Mouse (Mus musculus): ENCODE measurements around the gene Idh1. TPM values are rescaled to one million over a fixed set of nuclear protein-coding genes. Genes with fewer than 3 reads are reported as not detected.

Gene Idh1
- polyA plus RNA-seq, 1 experiment from 2014 or later, result 121 TPM

- no peaks in the 10 kb centered on the region for H3K9me3 ChIP-seq (ENCODE audit: low read length)
- 0% methylated on average over 6 of the region's 6 CpGs for WGBS (ENCODE audit: insufficient replicate concordance)
- TF ChIP-seq EP300 (IDR thresholded peaks at IDR 0.05; ENCODE audit: low read depth) (no peak), CTCF (IDR thresholded peaks at IDR 0.05; ENCODE audit: low read depth) (no peak)
- DNase-seq (no peak), ATAC-seq (no peak)
- peak overlapping the region; percentile 93 for H3K27ac ChIP-seq (ENCODE audit: low read depth)
- H3K27me3 ChIP-seq (ENCODE audit: insufficient read depth, low read length), result no peaks in the 10 kb centered on the region
- peaks cover 14% of the 10 kb centered on the region for H3K4me1 ChIP-seq (ENCODE audit: insufficient read depth)
- H3K4me2 ChIP-seq (ENCODE audit: low read depth, low read length), result peak overlapping the region; percentile 97
- peaks cover 1% of the 10 kb centered on the region for H3K36me3 ChIP-seq (replicated peaks; ENCODE audit: insufficient read depth, low read length)
- peak overlapping the region; percentile 92 for H3K9ac ChIP-seq (replicated peaks)
- peak overlapping the region; percentile 94 for H3K4me3 ChIP-seq (ENCODE audit: low read depth, low read length)
These were observed 752 bp upstream of the Idh1 start for GRCm38 (mm10) chr1:65187074-65187430.

- 24% methylated on average over 12 of the region's 12 CpGs for WGBS (ENCODE audit: insufficient replicate concordance)
- peak overlapping the region; percentile 94 for H3K4me3 ChIP-seq (ENCODE audit: low read depth, low read length)
These were observed 635 bp downstream of the Idh1 start for GRCm38 (mm10) chr1:65185524-65186205.

GRCm38 (mm10) chr1:65185011-65185410 is 1.3 kb downstream of the Idh1 start:
- WGBS (ENCODE audit: insufficient replicate concordance), result 86% methylated on average over 8 of the region's 8 CpGs
- no peak overlapping the region for H3K27ac ChIP-seq (ENCODE audit: low read depth)
- no peak overlapping the region for H3K9ac ChIP-seq (replicated peaks)
- ATAC-seq (no peak), DNase-seq (no peak)
- no peak for TF ChIP-seq EP300 (IDR thresholded peaks at IDR 0.05; ENCODE audit: low read depth)
- TF ChIP-seq CTCF (IDR thresholded peaks at IDR 0.05; ENCODE audit: low read depth), result no peak
- H3K36me3 ChIP-seq (replicated peaks; ENCODE audit: insufficient read depth, low read length), result no peaks in the 10 kb centered on the region
- H3K4me3 ChIP-seq (ENCODE audit: low read depth, low read length), result no peak overlapping the region
- no peak overlapping the region for H3K4me2 ChIP-seq (ENCODE audit: low read depth, low read length)
- H3K27me3 ChIP-seq (ENCODE audit: insufficient read depth, low read length), result no peaks in the 10 kb centered on the region
- H3K4me1 ChIP-seq (ENCODE audit: insufficient read depth), result peaks cover 14% of the 10 kb centered on the region
- no peaks in the 10 kb centered on the region for H3K9me3 ChIP-seq (ENCODE audit: low read length)

More at GRCm38 (mm10) chr1:65185524-65186205, 635 bp downstream of the Idh1 start:
- H3K27me3 ChIP-seq (ENCODE audit: insufficient read depth, low read length), result no peaks in the 10 kb centered on the region
- H3K9ac ChIP-seq (replicated peaks), result peak overlapping the region; percentile 44
- H3K9me3 ChIP-seq (ENCODE audit: low read length), result no peaks in the 10 kb centered on the region
- H3K27ac ChIP-seq (ENCODE audit: low read depth), result peak overlapping the region; percentile 62
- H3K4me1 ChIP-seq (ENCODE audit: insufficient read depth), result peaks cover 14% of the 10 kb centered on the region
- DNase-seq (no peak), ATAC-seq (no peak)
- peak overlapping the region; percentile 97 for H3K4me2 ChIP-seq (ENCODE audit: low read depth, low read length)
- TF ChIP-seq CTCF (IDR thresholded peaks at IDR 0.05; ENCODE audit: low read depth) (peak; percentile 61), EP300 (IDR thresholded peaks at IDR 0.05; ENCODE audit: low read depth) (no peak)
- no peaks in the 10 kb centered on the region for H3K36me3 ChIP-seq (replicated peaks; ENCODE audit: insufficient read depth, low read length)

DNA sequence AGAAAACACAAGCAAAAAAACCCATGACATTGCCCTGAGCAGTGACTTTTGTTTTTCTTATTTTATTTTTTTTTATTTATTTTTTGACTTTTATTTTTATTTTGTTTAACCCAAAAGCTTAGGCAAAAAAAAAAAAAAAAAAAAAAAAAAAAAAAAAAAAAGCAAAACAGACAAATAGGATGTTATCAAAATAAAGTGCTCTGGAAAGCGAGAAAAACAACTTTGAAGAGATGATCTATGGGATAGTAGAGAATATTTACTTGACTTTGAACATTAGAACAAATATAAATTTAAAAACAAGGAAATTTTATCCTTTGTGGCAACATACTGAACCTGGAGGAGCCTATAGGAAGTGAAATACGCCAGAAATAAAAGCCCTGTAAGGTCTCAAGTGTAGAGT is 2.3 kb downstream of the Idh1 start:
- Histone ChIP-seq H3K36me3 (replicated peaks; ENCODE audit: insufficient read depth, low read length) (no peaks in the 10 kb centered on the region), H3K4me1 (ENCODE audit: insufficient read depth) (peaks cover 12% of the 10 kb centered on the region), H3K9me3 (ENCODE audit: low read length) (no peaks in the 10 kb centered on the region), H3K4me2 (ENCODE audit: low read depth, low read length) (no peak overlapping the region), H3K9ac (replicated peaks) (no peak overlapping the region), H3K27me3 (ENCODE audit: insufficient read depth, low read length) (no peaks in the 10 kb centered on the region), H3K4me3 (ENCODE audit: low read depth, low read length) (no peak overlapping the region), H3K27ac (ENCODE audit: low read depth) (no peak overlapping the region)
- ATAC-seq (no peak), DNase-seq (no peak)
- WGBS (ENCODE audit: insufficient replicate concordance), result 77% methylated on average over 2 of the region's 2 CpGs
- TF ChIP-seq CTCF (IDR thresholded peaks at IDR 0.05; ENCODE audit: low read depth), result no peak
- no peak for TF ChIP-seq EP300 (IDR thresholded peaks at IDR 0.05; ENCODE audit: low read depth)

DNA sequence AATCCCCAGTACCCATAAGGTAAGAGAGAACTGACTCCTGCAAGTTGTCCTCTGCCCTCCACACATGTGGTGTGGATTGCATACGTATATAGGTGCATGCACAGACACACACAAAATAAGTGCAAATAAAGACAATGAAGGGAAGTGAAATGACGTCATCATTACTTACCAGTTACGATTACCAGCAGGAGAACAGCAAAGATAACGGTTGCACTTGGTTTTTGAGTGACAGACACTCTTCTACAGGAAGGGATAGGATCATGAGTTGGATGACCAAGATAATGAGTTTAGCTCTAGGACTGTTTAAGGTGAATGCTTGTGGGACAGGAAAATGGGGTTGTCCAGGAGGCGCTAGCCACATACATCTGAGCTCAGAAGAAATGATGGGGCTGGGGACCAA is 4.8 kb downstream of the Idh1 start:
- TF ChIP-seq CTCF (IDR thresholded peaks at IDR 0.05; ENCODE audit: low read depth) (no peak), EP300 (IDR thresholded peaks at IDR 0.05; ENCODE audit: low read depth) (no peak)
- DNase-seq (no peak), ATAC-seq (no peak)
- H3K9ac ChIP-seq (replicated peaks), result no peak overlapping the region
- H3K27ac ChIP-seq (ENCODE audit: low read depth), result no peak overlapping the region
- H3K36me3 ChIP-seq (replicated peaks; ENCODE audit: insufficient read depth, low read length), result no peaks in the 10 kb centered on the region
- no peaks in the 10 kb centered on the region for H3K27me3 ChIP-seq (ENCODE audit: insufficient read depth, low read length)
- H3K4me1 ChIP-seq (ENCODE audit: insufficient read depth), result 0 out of 2 replicates have a peak, but pooled peaks cover 4% of the 10 kb centered on the region
- no peak overlapping the region for H3K4me2 ChIP-seq (ENCODE audit: low read depth, low read length)
- no peak overlapping the region for H3K4me3 ChIP-seq (ENCODE audit: low read depth, low read length)
- H3K9me3 ChIP-seq (ENCODE audit: low read length), result no peaks in the 10 kb centered on the region
- WGBS (ENCODE audit: insufficient replicate concordance), result 45% methylated on average over 5 of the region's 5 CpGs

DNA sequence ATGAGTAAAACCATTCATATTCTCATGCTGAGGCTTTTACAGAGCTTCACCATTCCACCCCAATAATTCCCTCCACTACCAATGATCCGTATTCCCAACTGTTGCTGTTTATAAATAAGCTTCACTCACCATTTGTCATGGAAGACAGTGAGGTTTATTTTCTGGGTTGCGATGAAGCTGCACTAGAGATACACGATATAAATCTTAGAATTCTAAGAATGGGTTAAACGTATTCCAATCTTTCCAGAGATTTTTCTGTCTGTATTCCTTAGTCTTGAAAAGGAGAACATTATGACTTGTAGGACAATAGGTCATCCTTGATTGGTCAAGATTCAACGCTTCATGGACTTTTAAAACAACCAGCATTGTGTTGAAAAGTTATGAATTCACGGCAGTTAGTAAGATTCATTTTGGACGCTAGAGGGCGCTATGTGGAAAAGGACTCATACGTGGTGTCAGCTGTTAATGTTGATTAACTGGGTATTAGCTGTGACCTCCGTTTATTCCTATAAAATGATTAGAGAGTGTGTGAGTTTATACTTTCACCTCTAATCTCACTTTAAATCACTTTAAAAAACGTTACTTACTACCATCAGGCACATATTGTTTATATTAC is 6.6 kb downstream of the Idh1 start:
- no peaks in the 10 kb centered on the region for H3K9me3 ChIP-seq (ENCODE audit: low read length)
- ATAC-seq (no peak), DNase-seq (peak; percentile 67)
- H3K4me2 ChIP-seq (ENCODE audit: low read depth, low read length), result peak overlapping the region; percentile 87
- no peak for TF ChIP-seq EP300 (IDR thresholded peaks at IDR 0.05; ENCODE audit: low read depth)
- peak; percentile 88 for TF ChIP-seq CTCF (IDR thresholded peaks at IDR 0.05; ENCODE audit: low read depth)
- peak overlapping the region; percentile 78 for H3K4me3 ChIP-seq (ENCODE audit: low read depth, low read length)
- WGBS (ENCODE audit: insufficient replicate concordance), result 3% methylated on average over 11 of the region's 11 CpGs
- peaks cover 9% of the 10 kb centered on the region; the same call in 1 of the 2 replicates for H3K4me1 ChIP-seq (ENCODE audit: insufficient read depth)
- H3K27me3 ChIP-seq (ENCODE audit: insufficient read depth, low read length), result no peaks in the 10 kb centered on the region
- H3K36me3 ChIP-seq (replicated peaks; ENCODE audit: insufficient read depth, low read length), result no peaks in the 10 kb centered on the region
- H3K9ac ChIP-seq (replicated peaks), result peak overlapping the region; percentile 81
- H3K27ac ChIP-seq (ENCODE audit: low read depth), result peak overlapping the region; percentile 99

Measured in liver, postnatal 0 days (tissue).